Mouse (Mus musculus): Measurements from ENCODE around the gene H2afy.

DNA sequence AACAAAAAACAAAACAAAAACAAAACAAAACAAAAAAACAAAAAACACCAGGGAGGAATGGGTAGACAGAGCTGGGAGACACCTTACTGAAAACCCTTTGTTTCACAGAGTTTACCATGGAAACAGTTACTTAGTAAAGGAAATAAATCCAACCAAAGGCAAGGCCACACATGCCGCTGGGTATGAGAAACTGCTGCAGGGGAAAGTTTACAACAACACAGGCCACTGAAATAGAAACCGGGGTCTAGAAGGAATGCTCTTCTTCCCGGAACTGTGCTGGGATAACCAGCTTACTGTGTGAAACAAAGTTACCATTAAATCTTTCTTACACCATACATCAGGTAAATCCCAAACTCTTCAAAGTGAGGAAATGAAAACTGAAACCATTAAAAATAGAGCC is 20.3 kb downstream of the H2afy start:
- no peak for TF ChIP-seq CTCF (IDR thresholded peaks at IDR 0.05; ENCODE audit: low read depth, low read length)
- TF ChIP-seq POLR2A (IDR thresholded peaks at IDR 0.05; ENCODE audit: insufficient read depth, low read length) = no peak
